Mouse (Mus musculus): Measurements from ENCODE around the gene Fbxo6.

Gene Fbxo6

DNA sequence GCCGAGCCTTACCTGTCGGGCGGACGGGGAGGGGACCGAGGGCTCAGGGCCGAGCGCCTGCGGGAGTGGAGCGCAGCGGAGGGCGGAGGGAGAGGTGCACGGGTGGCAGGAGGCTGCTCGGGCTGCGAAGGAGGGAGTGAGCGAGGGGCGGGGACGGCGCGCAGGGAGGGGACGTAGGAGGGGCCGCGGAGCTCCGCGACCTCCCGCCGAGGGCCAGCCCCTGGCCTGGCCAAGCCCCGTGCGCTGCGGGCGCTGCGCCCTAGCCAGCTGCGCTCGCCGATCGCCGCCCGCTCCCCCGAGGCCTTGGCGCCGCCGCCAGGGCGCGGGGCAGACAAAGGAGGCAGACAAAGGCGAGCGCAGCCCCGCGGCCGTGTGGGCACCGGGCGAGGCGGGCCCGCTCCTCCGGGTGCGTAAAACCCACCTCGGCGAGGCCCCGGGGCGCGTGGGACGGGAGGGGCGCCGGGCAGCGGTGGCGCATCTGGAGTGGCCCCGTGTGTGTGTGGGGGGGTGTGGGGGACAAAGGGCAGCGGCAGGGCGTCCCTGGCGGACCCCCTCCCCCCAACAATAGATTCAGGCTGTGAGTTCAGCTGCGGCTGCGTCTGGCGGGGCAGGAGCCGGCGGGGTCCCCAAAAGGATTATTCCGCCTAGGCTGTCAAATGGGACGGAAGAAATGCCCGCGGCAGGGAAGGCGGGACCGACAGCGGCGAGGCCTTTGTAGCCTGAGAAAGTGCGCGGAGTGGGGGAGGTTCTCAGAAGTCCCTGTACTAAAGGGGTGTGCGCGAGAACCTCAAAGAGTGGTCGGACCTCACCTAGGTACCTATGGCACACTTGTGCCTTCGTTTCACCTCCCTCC, 21.2 kb downstream of the Fbxo6 start, which contains the start of gene Draxin:
Draxin (minus strand) TSS at position 138 of the 853 bp plus-strand sequence.
- in situ Hi-C loops (cut with MboI; ENCODE audit: low sequenced_read_pairs) = no loop called here

DNA sequence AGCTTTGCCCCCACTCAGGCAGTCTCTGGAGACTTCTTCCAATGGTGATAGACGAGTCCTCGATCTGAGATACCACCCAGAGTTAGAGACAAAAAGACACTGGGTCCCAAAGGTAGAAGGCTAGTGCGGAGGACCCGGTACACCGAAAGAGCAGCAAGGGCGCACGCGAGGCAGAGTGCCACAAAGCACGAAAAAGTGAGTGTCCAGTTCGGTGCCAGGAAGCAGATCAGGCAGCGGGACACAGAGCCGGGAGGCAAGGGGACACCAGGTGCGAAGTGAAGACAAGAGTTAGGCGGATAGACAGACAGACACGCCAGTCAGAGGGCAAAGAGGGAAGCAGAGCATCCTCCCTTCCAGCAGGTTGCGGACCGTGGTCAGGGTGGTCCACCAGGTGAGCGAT, 21.8 kb downstream of the Fbxo6 start, which contains the start of gene Mad2l2:
Mad2l2 (plus strand) TSS at position 252 of the 400 bp plus-strand sequence.
- in situ Hi-C loops (cut with MboI; ENCODE audit: low sequenced_read_pairs) = no loop called here

DNA sequence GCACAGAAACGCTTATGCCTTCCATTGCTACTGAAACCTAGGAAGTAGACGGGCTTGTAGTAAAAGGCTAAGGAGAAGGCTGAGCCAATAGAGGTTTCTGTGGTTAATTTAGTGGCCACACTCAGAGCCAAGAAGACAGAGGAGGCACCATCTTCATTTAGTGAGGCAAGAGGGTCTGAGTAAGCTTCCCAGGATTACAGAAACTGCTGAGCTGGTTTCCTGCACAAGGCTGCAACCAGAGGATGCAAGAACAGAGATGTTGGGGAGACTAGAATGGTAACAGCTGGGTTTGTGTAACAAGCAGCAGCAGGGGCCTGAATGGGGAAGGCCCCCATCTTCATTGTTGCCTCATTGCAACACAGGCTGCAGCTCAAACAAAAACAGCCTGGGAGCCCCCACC, 23.3 kb downstream of the Fbxo6 start:
- in situ Hi-C loops (cut with MboI; ENCODE audit: low sequenced_read_pairs) = no loop called here

DNA sequence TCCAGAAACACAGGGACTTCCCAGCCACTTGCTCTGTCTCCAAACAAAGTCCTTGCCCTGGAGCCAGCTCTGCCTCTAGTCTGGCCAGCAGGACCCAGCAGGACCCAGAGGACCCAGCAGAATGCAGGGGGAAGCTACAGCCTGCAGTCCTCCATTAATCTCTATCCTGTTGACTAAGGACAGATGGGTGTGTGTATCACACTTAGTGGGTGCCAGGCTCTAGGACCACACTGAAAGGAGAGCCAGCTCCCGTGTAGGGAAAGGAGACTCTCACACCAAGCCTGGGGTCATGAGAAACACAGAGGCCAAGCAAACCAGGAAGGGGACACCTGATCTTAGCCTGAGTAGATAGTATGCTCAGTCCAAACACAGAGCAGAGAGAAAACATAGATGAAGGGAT, 23.7 kb downstream of the Fbxo6 start:
- in situ Hi-C loops (cut with MboI; ENCODE audit: low sequenced_read_pairs) = no loop called here

DNA sequence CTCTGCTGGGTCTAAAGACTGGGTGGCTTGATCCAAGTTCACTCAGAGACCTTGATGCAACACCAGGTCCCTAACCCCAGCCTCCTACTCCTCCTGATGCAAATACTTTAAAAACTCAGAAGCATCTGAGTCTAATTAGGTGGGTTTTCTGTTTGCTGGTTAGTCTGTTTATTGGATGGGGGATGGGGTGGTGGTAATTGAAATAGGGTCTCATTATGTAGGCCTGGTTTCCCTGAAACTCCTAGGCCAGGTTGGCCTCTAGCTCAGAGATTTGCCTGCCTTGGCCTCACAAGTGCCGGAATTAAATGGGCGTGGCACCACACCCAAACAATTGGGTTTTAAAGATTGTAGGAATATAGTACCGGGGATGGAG, 29.3 kb downstream of the Fbxo6 start:
- in situ Hi-C loops (cut with MboI; ENCODE audit: low sequenced_read_pairs) = no loop called here

DNA sequence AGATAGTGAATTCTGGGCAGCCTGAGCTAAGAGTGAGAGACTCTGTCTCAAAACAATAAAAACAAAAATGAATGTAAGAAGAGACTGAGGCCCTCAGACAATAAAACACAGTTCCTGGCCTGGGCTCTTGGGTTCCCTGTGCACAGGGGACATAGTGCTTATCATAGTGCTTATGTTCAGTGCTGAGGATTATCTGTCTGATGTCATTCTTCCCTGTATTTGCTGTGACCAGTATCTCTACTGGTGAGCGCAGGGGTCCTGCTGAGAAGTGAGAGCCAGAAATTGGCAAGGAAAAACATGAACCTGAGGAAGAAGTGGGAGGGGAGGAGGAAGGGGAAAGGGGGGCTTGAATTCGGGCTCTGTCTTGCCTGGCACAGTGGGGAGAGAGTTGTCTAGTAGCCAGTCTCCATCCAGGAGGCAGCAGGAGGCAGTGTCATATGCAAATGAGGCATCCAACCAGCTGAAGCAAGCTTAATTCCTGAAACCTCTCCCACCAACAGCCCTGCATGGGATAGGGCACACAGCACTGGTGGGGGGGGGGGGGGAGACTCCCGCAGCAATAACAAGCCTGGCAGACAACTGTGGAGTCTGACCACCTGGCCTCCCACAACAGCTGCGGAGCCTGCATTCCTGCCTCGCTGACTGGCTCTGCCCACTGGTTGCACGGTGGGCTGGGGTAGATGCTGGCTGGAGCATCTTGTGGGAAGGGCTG, 29.8 kb downstream of the Fbxo6 start:
- in situ Hi-C loops (cut with MboI; ENCODE audit: low sequenced_read_pairs) = no loop called here

DNA sequence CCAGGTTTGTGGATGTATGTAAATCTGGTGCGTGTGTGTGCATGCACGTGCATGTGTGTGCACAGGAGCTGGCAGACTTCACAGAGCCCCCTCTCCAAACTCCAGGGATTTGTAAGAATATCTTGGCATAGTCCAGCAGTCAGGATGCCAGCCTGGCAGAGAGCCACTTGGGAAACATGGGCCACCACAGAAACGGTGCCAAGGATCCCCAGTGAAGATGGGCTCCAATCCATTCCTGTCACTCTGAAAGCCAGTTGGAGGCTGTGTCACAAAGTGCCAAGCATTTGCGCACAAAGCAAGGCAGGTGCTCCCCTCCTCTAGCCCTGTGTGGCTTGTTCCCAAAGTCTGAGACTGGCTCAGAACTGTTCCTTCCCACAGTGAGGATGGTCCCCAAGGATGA, 30.6 kb downstream of the Fbxo6 start:
- in situ Hi-C loops (cut with MboI; ENCODE audit: low sequenced_read_pairs) = no loop called here

DNA sequence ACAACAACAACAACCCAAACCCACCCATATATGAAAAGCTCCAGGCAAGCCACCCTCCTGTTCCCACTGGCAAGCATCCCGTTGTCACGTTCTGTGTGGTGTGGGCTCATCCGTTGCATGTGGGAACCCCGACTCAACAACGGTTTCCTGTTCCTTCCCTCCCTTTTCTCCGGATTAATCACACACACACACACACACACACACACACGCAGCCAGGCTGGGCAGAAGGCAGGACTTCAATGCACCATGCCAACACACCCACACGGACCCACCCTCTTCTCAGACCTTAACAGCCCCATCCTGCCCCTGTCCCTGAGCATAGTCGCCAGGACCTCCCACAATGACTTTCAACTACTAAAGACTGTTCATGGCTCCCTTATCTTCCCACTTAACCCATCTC, 31.4 kb downstream of the Fbxo6 start:
- in situ Hi-C loops (cut with MboI; ENCODE audit: low sequenced_read_pairs) = no loop called here

DNA sequence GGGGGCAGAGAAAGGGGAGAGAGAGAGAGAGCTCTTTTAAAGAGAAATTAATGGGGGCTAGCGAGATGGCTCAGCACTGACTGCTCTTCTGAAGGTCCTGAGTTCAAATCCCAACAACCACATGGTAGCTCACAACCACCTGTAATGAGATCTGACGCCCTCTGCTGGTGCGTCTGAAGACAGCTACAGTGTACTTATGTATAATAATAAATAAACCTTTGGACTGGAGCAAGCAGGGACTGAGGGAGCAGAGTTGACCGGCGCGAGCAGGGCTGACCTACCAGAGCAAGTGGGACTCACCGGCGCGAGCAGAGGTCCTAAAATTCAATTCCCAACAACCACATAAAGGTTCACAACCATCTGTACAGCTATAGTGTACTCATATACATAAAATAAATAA, 32.4 kb downstream of the Fbxo6 start:
- in situ Hi-C loops (cut with MboI; ENCODE audit: low sequenced_read_pairs) = loop anchor here (5.0 kb wide), 1 partner anchor 43 kb away; the partner anchor contains the start of genes Fbxo2 and Fbxo44

DNA sequence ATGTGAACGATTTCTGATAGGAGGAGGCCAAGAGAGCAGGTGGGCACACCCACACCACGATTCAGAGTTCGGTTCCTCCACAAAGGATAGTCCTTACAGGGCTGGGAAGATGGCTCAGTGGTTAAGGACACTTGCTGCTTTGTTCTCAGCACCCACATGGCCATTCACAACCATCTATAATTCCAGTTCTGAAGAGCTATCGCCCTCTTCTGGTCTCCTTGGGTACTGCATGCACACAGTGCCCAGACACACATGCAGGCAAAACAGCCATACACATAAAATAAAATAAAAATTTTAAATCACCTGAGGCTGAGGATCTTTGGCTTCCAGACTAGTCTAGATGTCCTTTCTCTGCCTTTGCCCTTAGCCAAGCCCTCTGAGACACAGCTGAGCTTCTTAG, 34.5 kb downstream of the Fbxo6 start:
- in situ Hi-C loops (cut with MboI; ENCODE audit: low sequenced_read_pairs) = loop anchor here (5.0 kb wide), 1 partner anchor 45 kb away; the partner anchor contains the start of genes Fbxo2 and Fbxo44

DNA sequence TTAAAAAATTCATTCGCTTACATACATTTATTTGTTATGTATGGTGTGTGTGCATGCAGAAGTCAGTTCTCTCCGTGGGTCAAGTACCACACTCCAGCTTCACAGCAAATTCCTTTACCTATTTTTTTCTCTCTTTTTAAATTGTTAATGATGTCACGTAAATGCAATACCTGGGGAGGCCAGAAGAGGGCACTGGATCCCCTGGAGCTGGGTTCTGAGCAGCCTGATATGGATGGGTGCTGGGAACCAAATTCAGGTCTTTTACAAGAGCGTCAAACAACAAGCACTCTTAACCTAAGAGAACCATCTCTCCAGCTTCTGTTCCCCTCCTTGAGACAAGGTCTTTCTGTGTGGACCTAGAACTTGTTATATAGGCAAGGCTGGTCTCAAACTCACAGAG, 35.3 kb downstream of the Fbxo6 start:
- in situ Hi-C loops (cut with MboI; ENCODE audit: low sequenced_read_pairs) = loop anchor here (5.0 kb wide), 1 partner anchor 46 kb away; the partner anchor contains the start of genes Fbxo2 and Fbxo44

DNA sequence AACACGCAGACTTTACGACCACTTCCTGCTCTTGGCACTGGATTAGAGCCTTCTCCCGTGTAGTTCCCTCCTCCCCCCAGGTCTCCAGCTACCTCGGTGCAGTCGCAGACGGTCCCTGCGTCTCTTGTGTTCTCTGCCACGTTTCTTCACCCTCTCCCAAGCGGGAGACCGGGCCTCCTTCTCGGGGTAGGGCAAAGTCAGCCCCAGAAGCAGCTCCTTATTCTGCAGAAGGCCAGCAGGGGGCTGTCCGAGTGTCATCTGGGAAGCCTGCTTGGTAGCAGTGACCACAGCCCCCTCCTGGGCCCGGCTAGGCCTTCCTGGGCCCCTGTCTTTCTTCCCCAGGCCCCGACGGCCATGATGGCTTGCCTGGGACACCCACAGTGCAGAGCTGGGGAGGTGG, 36.5 kb downstream of the Fbxo6 start:
- in situ Hi-C loops (cut with MboI; ENCODE audit: low sequenced_read_pairs) = loop anchor here (5.0 kb wide), 1 partner anchor 47 kb away; the partner anchor contains the start of genes Fbxo2 and Fbxo44

DNA sequence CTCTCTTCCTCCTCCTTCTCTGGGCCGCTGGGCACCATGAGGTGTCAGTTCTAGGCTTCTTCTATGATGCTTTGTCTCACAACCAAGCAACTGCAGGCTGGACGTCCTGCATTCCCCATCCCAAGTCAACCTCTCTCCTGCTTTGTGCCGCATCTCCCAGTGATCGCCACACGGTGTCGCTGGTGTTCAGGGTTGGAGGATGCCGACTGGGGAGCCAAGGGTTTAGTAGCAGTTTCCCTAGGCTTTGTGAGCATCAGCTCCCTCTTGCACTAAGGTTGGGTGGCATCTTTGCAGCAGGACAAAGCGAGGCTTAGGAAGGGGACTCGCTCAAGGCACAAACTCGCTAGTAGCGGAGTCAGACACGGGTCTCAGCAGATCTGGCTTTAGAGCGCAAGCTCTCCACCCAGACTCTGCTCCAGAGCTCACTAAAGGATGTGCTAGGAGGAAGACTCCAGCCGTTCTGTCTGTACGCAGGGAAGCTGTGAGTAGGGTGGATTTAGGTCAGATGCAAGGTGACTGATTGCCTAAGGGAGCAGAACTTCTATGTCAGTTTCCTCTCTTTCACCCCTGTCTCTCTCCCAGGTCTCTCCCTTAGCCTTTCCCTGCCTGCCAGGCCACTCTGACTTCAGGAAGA, 37.1 kb downstream of the Fbxo6 start:
- in situ Hi-C loops (cut with MboI; ENCODE audit: low sequenced_read_pairs) = loop anchor here (5.0 kb wide), 1 partner anchor 47 kb away; the partner anchor contains the start of genes Fbxo2 and Fbxo44

DNA sequence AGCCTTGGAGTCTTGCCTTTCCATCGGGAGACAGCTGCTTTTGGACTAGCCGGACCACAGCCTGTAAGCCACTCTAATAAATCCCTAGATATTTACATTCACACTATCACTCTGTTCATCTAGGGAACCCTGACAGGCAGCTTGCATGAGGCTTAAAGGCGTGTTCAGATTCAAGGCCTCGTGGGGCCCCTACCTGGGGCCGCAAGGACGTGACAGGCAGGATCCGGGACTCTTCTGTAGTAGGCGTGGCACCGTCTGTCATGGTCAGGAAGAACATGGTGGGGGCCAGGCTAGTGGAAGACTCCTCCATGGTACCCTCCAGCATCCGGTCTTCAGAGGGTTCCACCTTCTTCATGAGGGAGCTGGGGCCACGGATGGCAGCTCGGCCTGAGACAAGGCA, 39.4 kb downstream of the Fbxo6 start:
- in situ Hi-C loops (cut with MboI; ENCODE audit: low sequenced_read_pairs) = no loop called here

DNA sequence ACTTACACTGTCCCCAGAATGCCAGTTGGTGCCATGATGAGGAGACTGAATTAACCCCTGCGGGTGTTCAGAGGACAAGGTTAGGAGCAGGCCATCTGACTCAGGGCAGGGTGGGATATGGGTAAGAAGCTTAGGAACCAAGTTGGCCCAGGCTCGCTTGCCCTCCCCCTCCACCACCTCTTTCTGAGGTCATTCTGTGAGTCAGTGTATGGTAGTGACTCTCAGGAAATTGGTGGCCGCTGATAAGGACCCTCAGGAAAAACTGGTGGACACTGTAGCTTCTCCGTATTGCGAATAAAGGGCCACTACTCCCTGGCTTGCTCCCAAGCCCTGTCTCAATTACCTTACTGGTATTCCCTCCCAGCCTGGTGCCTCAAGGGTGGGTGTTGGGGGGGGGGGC, 42.7 kb downstream of the Fbxo6 start:
- in situ Hi-C loops (cut with MboI; ENCODE audit: low sequenced_read_pairs) = no loop called here

DNA sequence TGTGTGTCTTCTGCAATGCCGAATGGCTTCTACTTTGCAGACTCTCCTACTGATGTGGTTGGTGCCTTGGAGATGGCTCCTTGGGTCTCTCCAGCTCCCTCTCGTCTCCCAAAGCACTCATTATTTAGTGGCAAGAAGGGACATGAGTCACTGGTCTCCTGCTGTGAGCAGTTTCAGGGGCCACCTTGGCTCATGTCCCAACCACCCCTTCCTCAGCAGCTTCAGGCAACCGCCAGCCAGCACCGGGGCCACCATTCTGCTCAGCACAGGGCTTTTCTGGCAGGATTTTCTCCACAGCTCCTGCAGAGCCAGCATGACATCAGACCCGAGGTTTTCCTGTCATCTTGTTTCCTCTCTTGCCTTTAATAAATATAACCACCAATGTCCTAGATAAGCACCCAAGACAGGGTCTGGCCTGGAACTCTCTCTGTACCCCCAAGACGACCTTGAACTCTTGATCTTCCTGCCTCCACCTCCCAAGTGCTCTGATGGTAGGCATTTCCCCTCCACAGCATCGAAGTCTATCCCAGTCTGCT, 43.3 kb downstream of the Fbxo6 start:
- in situ Hi-C loops (cut with MboI; ENCODE audit: low sequenced_read_pairs) = no loop called here

DNA sequence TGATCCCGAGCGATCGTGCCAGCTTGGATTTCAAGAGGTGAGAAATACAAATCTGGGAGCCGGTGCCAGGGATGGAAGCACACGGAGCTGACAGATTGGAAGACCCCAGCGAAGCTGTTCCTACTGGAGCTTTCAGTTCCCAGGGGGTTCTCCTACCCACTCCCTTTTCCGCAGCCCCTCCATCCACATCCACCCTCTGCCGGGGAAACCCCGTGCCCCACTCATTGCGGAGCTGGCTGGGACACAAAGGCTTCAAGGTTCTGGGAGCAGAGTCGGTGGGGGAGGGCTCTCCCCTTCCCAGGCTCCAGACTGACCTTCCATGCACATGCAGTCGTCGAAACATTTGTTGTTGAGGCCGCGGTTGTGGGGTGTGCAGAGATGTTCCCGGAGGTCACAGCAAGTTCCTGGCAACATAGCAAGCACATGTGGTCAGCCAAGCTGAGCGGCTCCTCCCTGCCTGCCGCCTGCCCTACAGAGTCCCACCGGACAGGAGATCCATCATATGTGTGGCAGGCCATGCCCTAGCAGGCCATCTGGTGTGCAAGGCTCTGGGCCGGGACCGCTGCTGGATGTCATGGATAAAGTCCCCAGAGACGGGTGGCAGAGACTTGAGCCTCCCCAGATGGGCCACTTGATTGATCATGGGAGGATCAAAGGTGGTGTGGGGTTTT, 44.2 kb downstream of the Fbxo6 start:
- in situ Hi-C loops (cut with MboI; ENCODE audit: low sequenced_read_pairs) = no loop called here

DNA sequence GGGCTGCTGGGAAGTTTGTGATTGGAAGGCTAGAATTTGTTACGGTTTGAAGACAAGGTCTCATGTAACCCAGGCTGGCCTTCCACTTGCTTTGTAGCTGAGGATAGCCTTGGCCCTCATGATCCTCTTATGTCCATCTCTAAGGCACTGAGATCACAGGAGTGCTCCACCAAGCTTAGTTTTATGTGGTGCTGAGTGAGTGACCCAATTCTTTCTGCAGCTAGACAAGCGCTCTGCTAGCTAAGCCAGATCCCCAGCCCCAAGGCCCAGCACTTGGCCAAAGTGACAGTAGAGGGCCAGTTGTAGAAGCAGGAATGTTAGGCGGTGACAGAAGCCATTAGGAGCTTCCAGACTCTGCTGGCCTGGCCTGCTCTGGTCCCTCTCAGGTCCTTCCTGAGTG, 47.8 kb downstream of the Fbxo6 start:
- in situ Hi-C loops (cut with MboI; ENCODE audit: low sequenced_read_pairs) = no loop called here

DNA sequence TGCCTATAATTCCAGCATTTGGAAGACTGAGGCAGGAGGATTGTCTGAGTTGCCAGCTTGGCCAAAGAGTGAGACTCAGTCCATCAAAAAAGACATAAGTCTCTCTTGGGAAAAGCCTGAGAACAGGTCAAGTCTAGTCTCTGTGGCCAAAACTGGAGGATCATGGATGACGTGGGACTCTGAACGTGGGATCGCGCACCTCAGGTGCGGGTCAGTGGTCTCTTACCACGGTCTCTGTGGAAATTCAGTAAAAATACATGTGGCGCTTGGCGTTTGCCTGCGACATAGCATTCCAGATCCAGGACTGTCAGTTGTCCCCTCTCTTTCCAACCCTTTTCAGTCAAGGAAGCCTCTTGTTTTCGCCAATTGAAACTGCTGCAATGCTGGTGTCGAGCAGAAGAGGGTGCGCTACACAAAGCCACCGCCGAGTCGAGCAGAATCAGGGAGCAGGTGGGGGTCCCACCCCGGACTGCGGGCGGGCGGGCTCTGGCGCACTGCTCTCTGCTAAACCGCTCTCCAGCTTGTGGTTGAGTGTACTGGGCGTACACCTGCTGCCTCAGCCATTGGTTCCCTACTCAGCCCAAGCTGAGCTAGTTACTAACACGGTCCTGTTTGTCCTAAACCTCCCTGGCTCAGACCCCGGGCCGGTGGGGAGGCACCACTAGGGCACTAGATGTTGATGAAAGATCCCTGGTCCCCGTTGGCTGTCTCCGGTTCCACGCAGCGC, 50.0 kb downstream of the Fbxo6 start:
- in situ Hi-C loops (cut with MboI; ENCODE audit: low sequenced_read_pairs) = no loop called here

DNA sequence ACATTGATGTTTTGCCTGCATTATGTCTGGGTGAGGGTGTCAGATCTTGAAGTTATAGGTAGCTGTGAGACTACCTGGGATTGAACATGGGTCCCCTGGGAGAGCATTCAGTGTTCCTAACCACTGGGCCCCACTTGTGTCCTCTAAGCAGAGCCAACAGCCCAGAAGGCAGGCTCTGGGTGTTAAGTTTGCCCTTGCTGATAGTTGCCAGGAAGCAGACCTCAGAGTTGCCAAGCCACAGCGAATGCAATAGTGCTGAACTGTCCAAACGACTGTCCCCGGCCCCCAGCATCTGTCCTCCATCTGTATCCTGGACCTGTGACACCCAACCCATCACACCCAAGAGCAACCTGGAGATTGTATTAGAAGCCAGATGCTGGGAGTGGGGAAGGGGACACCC, 53.3 kb downstream of the Fbxo6 start:
- in situ Hi-C loops (cut with MboI; ENCODE audit: low sequenced_read_pairs) = no loop called here

Measured in CH12F3 (cell line).